10 mouse cellular contexts compared by ENCODE assay signal in the genomic region with DNA sequence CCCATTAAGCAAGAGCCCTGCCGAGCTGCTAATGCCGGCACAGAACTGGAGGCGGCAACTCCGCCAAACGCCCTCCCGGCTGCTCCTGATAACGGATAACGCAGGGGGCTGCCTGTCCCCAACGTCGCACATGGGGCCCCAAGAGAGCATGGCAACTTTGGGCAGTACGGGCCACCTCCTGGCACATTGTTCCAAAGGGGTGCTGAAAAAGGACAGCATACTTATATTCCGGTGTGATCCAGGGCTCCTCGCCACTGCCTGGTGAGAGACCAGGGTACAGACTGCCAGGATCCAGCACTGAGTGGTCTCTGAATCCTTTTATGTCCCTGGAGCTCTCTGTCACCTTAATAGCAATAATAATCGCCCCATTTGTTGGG. TPM values are rescaled to one million over a fixed set of nuclear protein-coding genes. Genes with fewer than 3 reads are reported as not detected.
A peak's percentile ranks its signal among the peaks of the same experiment; 100 is the strongest.
DNase-seq lines count a peak whose midpoint lies in the region; ATAC-seq and TF ChIP-seq lines count a peak whose summit lies in the region.
"Had no signal": no experiment of that assay in that cellular context is flagged by ENCODE, and none has a peak within 500 bp of the region (broad histone marks: within the 10 kb centered on the region; RNA-seq: fewer than 3 reads in every experiment).

No protein-coding gene starts in this region.

- peak overlapping the region; percentile 39; the same call in 1 of the 2 replicates for H3K4me2 ChIP-seq in heart, embryonic 16.5 days (ENCODE audit: low read depth, low read length)
- H3K4me2 ChIP-seq in embryonic facial prominence, embryonic 14.5 days (ENCODE audit: low read depth, low read length), result peak overlapping the region; percentile 33; the same call in 1 of the 2 replicates
- H3K4me2 ChIP-seq in hindbrain, postnatal 0 days (ENCODE audit: low read depth, low read length), result peak overlapping the region; percentile 44
- H3K4me2 ChIP-seq in midbrain, embryonic 15.5 days, result peak overlapping the region; percentile 86

- no peak overlapping the region for H3K4me3 ChIP-seq in heart, embryonic 16.5 days (ENCODE audit: low read length)
- no peak overlapping the region for H3K4me3 ChIP-seq in embryonic facial prominence, embryonic 14.5 days (ENCODE audit: low read depth, low read length)
- H3K4me3 ChIP-seq in hindbrain, postnatal 0 days (ENCODE audit: low read length), result peak overlapping the region; percentile 13; the same call in 1 of the 2 replicates
- peak overlapping the region; percentile 23 for H3K4me3 ChIP-seq in midbrain, embryonic 15.5 days

- peaks cover 6% of the 10 kb centered on the region; the same call in 1 of the 2 replicates for H3K4me1 ChIP-seq in heart, embryonic 16.5 days (ENCODE audit: control insufficient read depth, insufficient read depth, low read length)
- peaks cover 12% of the 10 kb centered on the region; the same call in 1 of the 2 replicates for H3K4me1 ChIP-seq in embryonic facial prominence, embryonic 14.5 days (ENCODE audit: control insufficient read depth, insufficient read depth, low read length)
- peaks cover 29% of the 10 kb centered on the region; the same call in 1 of the 2 replicates for H3K4me1 ChIP-seq in hindbrain, postnatal 0 days (ENCODE audit: insufficient read depth, low read length)
- H3K4me1 ChIP-seq in midbrain, embryonic 15.5 days, result peaks cover 74% of the 10 kb centered on the region

- H3K27ac ChIP-seq in heart, embryonic 16.5 days (ENCODE audit: low read length), result no peak overlapping the region
- H3K27ac ChIP-seq in embryonic facial prominence, embryonic 14.5 days (replicated peaks; ENCODE audit: low read depth, low read length), result no peak overlapping the region
- H3K27ac ChIP-seq in hindbrain, postnatal 0 days, result peak overlapping the region; percentile 17; the same call in 1 of the 2 replicates
- H3K27ac ChIP-seq in midbrain, embryonic 15.5 days, result peak overlapping the region; percentile 55; the same call in 1 of the 2 replicates
- H3K27ac ChIP-seq: macrophage had no signal

- TF ChIP-seq CTCF in hindbrain, postnatal 0 days (IDR thresholded peaks at IDR 0.05; ENCODE audit: low read depth), result no peak

- no peak for ATAC-seq in heart, embryonic 16.5 days (replicated peaks; ENCODE audit: extremely low read depth, insufficient read depth, low FRiP score)
- ATAC-seq in embryonic facial prominence, embryonic 14.5 days (ENCODE audit: low read depth), result peak; percentile 12; the same call in 1 of the 2 replicates
- no peak for ATAC-seq in hindbrain, postnatal 0 days
- peak; percentile 9; the same call in 1 of the 2 replicates for ATAC-seq in midbrain, embryonic 15.5 days (replicated peaks)
- ATAC-seq: CD4-positive, CD25-positive, alpha-beta regulatory T cell, adult 4 months had no signal

- intact Hi-C loops in heart, postnatal 36 days (cut with DNase I), result no loop called here
- intact Hi-C loops in gastrocnemius, postnatal 36 days (cut with DNase I), result no loop called here

- no peaks in the 10 kb centered on the region for H3K36me3 ChIP-seq in heart, embryonic 16.5 days (ENCODE audit: control insufficient read depth, insufficient read depth)
- H3K36me3 ChIP-seq in embryonic facial prominence, embryonic 14.5 days (ENCODE audit: control insufficient read depth, insufficient read depth, low read length), result no peaks in the 10 kb centered on the region
- no peaks in the 10 kb centered on the region for H3K36me3 ChIP-seq in hindbrain, postnatal 0 days (ENCODE audit: insufficient read depth, low read length)
- H3K36me3 ChIP-seq in midbrain, embryonic 15.5 days (replicated peaks), result no peaks in the 10 kb centered on the region

- H3K9me3 ChIP-seq in heart, embryonic 16.5 days (replicated peaks; ENCODE audit: control insufficient read depth, low read length), result no peaks in the 10 kb centered on the region
- H3K9me3 ChIP-seq in embryonic facial prominence, embryonic 14.5 days (ENCODE audit: control insufficient read depth, low read length), result no peaks in the 10 kb centered on the region
- H3K9me3 ChIP-seq in hindbrain, postnatal 0 days (ENCODE audit: low read length), result no peaks in the 10 kb centered on the region
- no peaks in the 10 kb centered on the region for H3K9me3 ChIP-seq in midbrain, embryonic 15.5 days

- no peak for DNase-seq in heart, postnatal 36 days
- DNase-seq in embryonic facial prominence, embryonic 14.5 days (ENCODE audit: low spot score), result no peak
- DNase-seq in hindbrain, postnatal 0 days (ENCODE audit: low spot score), result no peak
- no peak for DNase-seq in adrenal gland, adult (ENCODE audit: inconsistent age in 2 of 2, low spot score in 1 of 2)
- no peak for DNase-seq in ovary, adult 18-20 months (ENCODE audit: low spot score)
- DNase-seq in gastrocnemius, postnatal 36 days, result no peak

- peaks cover 64% of the 10 kb centered on the region for H3K27me3 ChIP-seq in heart, embryonic 16.5 days (ENCODE audit: control insufficient read depth, insufficient read depth, low read length)
- H3K27me3 ChIP-seq in embryonic facial prominence, embryonic 14.5 days (replicated peaks; ENCODE audit: control insufficient read depth, insufficient read depth, low read length), result peaks cover 69% of the 10 kb centered on the region
- peaks cover 9% of the 10 kb centered on the region; the same call in 1 of the 2 replicates for H3K27me3 ChIP-seq in hindbrain, postnatal 0 days (ENCODE audit: insufficient read depth, low read length)
- H3K27me3 ChIP-seq in midbrain, embryonic 15.5 days (replicated peaks), result no peaks in the 10 kb centered on the region

- WGBS in heart, embryonic 16.5 days, result 8% methylated on average over 14 of the region's 14 CpGs
- WGBS in embryonic facial prominence, embryonic 14.5 days, result 8% methylated on average over 14 of the region's 14 CpGs
- 7% methylated on average over 14 of the region's 14 CpGs for WGBS in hindbrain, postnatal 0 days
- 4% methylated on average over 14 of the region's 14 CpGs for WGBS in midbrain, embryonic 15.5 days

- no peak overlapping the region for H3K9ac ChIP-seq in heart, embryonic 16.5 days (ENCODE audit: low read length)
- no peak overlapping the region for H3K9ac ChIP-seq in embryonic facial prominence, embryonic 14.5 days (ENCODE audit: low read depth, low read length)
- no peak overlapping the region; the same call in 1 of the 2 replicates for H3K9ac ChIP-seq in hindbrain, postnatal 0 days (replicated peaks; ENCODE audit: low read length)
- H3K9ac ChIP-seq in midbrain, embryonic 15.5 days, result peak overlapping the region; percentile 1; the same call in 1 of the 2 replicates

RNA-seq across cellular contexts. Expression of gene Slit1, which starts 5.0 kb away (rescaled TPM):
- 0.21 TPM in 2 replicates for polyA plus RNA-seq in heart, embryonic 16.5 days (2015; fragmentation: Nextera tagmentation; extraction: Ambion mirVana)
- under 1 TPM in 1 of 2 experiments, not detected in 1; 0.11 TPM for total RNA-seq in heart, postnatal 36 days (2021)
- polyA plus RNA-seq in embryonic facial prominence, embryonic 14.5 days (2014; fragmentation: Nextera tagmentation; extraction: Ambion mirVana), result 1.3 and 1.7 TPM in 2 replicates
- total RNA-seq in hindbrain, postnatal 0 days (2014; rRNA removed), result 69.2 and 78.5 TPM in 2 replicates
- polyA plus RNA-seq in hindbrain, postnatal 0 days (2015; fragmentation: Nextera tagmentation; extraction: Ambion mirVana), result 10.8 and 13.3 TPM in 2 replicates
- polyA plus RNA-seq in midbrain, embryonic 15.5 days (2015; fragmentation: Nextera tagmentation; extraction: Ambion mirVana), result 23.9 and 26.7 TPM in 2 replicates
- total RNA-seq in gastrocnemius, postnatal 36 days (2021), result under 1 TPM; 0.33 to 0.35 TPM
- polyA plus RNA-seq: CD4-positive, CD25-positive, alpha-beta regulatory T cell, adult 4 months had no signal

Comparison
In these comparisons a context has a peak if more than half of its experiments do, and no peak if none do; other contexts are left out.
1. ATAC-seq: peak in embryonic facial prominence, embryonic 14.5 days (single experiment) and midbrain, embryonic 15.5 days (single experiment); none in heart, embryonic 16.5 days (single experiment) and hindbrain, postnatal 0 days (single experiment).
2. H3K27ac ChIP-seq: peak in hindbrain, postnatal 0 days (single experiment) and midbrain, embryonic 15.5 days (single experiment); none in heart, embryonic 16.5 days (single experiment) and embryonic facial prominence, embryonic 14.5 days (single experiment).
3. H3K4me2 ChIP-seq: peak in every context shown above with its lines; median percentile 86 in midbrain, embryonic 15.5 days; 44 in hindbrain, postnatal 0 days; 39 in heart, embryonic 16.5 days; 33 in embryonic facial prominence, embryonic 14.5 days.
4. H3K4me3 ChIP-seq: peak in hindbrain, postnatal 0 days (single experiment) and midbrain, embryonic 15.5 days (single experiment); none in heart, embryonic 16.5 days (single experiment) and embryonic facial prominence, embryonic 14.5 days (single experiment).